Mouse (Mus musculus) erythroblast, embryonic 14.5 days (primary cell): Measurements from ENCODE around the gene Ppp1r27. TPM values are rescaled to one million over a fixed set of nuclear protein-coding genes. Genes with fewer than 3 reads are reported as not detected.
A peak's percentile ranks its signal among the peaks of the same experiment; 100 is the strongest.

Source experiments
- H3K27me3 ChIP-seq: 2 replicates; pipeline ENCODE4 v1.6.1; 2012; ENCODE audit warnings: inconsistent platforms; ENCODE audit not compliant: control insufficient read depth
- H3K36me3 ChIP-seq: 2 replicates; pipeline ENCODE4 v1.6.1; 2012; ENCODE audit warnings: mild to moderate bottlenecking, inconsistent platforms; ENCODE audit not compliant: control insufficient read depth
- H3K4me1 ChIP-seq: 2 replicates; pipeline ENCODE4 v1.6.1; 2012; ENCODE audit warnings: inconsistent platforms; ENCODE audit not compliant: control insufficient read depth
- H3K4me3 ChIP-seq: replicated peaks from 2 replicates; pipeline ENCODE3; 2012; ENCODE audit warnings: moderate library complexity, mild to moderate bottlenecking, inconsistent platforms
- H3K9me3 ChIP-seq: 2 replicates; pipeline ENCODE4 v1.6.1; 2012; ENCODE audit warnings: low read length, inconsistent platforms, mixed read lengths; ENCODE audit not compliant: control insufficient read depth
- GATA1 ChIP-seq: IDR thresholded peaks from 2 replicates; pipeline ENCODE4 v1.6.1; 2012; ENCODE audit warnings: low read length, inconsistent platforms, mixed read lengths
- TAL1 ChIP-seq: IDR thresholded peaks from 3 replicates; pipeline ENCODE4 v1.6.1; 2012; ENCODE audit warnings: low read length, inconsistent platforms, mixed read lengths
- polyA plus RNA-seq: library from polyadenylated mRNA; stranded (reverse); fragments of >175 nt; gene quantifications from 2 replicates; pipeline ENCODE4 v1.2.3, GENCODE M21; 2012

The Ppp1r27 gene
- polyA plus RNA-seq, 1 experiment, result not detected

DNA sequence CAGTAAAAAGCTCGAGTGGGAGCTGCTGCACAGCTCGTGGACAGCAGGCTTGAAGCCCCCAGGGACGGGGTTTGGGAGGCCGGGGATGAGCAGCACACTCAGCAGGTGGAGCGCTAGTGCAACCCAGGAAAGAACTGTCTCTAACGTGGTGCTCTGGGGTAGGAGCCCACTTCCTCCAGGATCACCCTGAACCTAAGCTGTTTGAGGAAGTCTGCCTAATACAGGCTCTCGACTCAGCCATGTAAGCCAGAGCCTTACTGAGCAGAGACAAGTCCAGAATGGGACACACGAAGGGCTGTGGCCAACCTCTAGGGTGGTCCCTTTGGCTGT is 12.0 kb downstream of the Ppp1r27 start:
- TF ChIP-seq GATA1 (no peak), TAL1 (no peak)
- Histone ChIP-seq H3K4me1 (peaks cover 9% of the 10 kb centered on the region), H3K27me3 (peaks cover 18% of the 10 kb centered on the region), H3K9me3 (no peaks in the 10 kb centered on the region), H3K4me3 (no peak overlapping the region), H3K36me3 (peaks cover 16% of the 10 kb centered on the region)

DNA sequence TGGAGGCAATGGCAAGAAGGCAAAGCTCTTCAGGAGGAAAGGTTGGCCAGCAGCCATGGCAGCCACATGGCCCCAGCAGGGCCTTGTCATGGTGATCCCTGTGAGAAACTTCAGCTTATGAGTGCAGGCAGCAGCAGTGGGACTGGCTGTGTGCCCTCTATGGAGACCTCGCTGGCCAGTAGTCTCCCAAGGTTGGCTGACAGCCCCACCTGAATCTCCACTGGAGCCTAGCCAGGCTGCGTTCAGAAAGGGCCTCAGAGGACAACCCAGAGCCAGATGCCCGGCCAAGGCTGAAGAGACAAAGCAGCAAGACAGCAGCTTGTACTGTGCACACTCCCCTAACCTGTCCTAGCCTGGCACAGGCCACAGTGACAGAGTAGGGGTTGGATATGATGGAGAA is 12.4 kb downstream of the Ppp1r27 start:
- peaks cover 22% of the 10 kb centered on the region for H3K27me3 ChIP-seq
- H3K36me3 ChIP-seq, result peaks cover 13% of the 10 kb centered on the region
- no peak overlapping the region for H3K4me3 ChIP-seq
- H3K4me1 ChIP-seq, result peaks cover 9% of the 10 kb centered on the region
- H3K9me3 ChIP-seq, result no peaks in the 10 kb centered on the region
- TF ChIP-seq GATA1, result no peak
- no peak for TF ChIP-seq TAL1

DNA sequence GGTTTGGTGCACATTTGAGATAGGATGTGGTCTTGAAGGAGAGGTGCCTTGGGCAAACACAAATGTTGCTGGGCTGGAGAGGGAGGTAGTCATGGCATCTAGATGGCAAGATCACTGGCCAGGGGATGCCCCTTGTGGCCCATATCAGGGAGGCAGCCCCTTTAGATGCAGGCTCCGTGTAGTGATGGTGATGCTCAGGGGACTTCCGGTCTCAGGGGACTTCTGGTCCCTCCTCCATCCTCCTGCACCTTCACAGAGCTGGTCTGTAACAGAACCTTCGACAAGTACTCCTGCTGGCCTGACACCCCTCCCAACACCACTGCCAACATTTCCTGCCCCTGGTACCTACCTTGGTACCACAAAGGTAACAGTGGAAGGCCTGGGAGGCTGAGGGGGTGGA is 15.1 kb downstream of the Ppp1r27 start:
- Histone ChIP-seq H3K9me3 (peaks cover 5% of the 10 kb centered on the region; the same call in 1 of the 2 replicates), H3K4me3 (no peak overlapping the region), H3K4me1 (peaks cover 10% of the 10 kb centered on the region), H3K36me3 (peaks cover 2% of the 10 kb centered on the region; the same call in 1 of the 2 replicates), H3K27me3 (peaks cover 49% of the 10 kb centered on the region)
- TF ChIP-seq GATA1 (no peak), TAL1 (no peak)

DNA sequence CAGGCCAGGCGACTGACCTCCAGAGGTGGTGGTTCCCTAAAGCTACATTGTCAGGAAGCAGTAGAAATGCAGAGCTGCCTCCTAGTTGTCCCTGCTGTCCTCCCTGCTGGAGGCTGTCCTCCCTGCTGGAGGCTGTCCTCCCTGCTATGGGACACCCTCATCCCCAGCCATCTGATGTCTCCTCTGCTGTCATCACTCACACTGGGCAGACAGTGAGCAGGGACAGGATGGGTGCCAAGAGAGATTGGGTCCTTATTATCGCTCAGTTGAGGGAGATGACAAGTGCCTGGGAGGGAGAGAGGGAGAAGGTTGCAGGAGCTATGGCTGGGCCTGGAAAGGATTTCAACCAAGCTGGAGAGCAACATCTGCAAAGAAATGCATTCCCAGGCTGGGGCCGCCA is 15.8 kb downstream of the Ppp1r27 start:
- Histone ChIP-seq H3K9me3 (peaks cover 9% of the 10 kb centered on the region; the same call in 1 of the 2 replicates), H3K36me3 (peaks cover 2% of the 10 kb centered on the region; the same call in 1 of the 2 replicates), H3K4me1 (peaks cover 12% of the 10 kb centered on the region), H3K27me3 (peaks cover 55% of the 10 kb centered on the region), H3K4me3 (no peak overlapping the region)
- TF ChIP-seq TAL1 (no peak), GATA1 (no peak)

DNA sequence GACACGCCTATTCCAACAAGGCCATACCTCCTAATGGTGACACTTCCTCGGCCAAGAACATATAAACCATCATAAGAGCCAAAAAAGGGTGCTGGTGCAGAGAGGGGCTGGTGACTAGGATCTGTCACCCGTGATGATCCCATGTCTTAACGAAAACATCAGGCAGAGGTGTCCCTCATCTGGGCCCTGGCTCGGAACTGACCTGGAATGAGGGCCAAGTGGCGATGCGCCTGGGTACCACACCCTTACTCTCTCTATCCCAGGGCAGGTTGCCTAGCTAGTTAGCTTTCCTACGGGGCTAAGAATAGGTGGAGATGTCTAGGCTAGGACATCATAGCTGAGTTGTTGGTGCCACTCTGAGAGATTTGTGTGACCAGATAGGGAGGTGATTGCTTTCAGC is 16.8 kb downstream of the Ppp1r27 start:
- Histone ChIP-seq H3K36me3 (peaks cover 2% of the 10 kb centered on the region; the same call in 1 of the 2 replicates), H3K27me3 (peaks cover 66% of the 10 kb centered on the region), H3K9me3 (peaks cover 9% of the 10 kb centered on the region; the same call in 1 of the 2 replicates), H3K4me1 (peaks cover 6% of the 10 kb centered on the region), H3K4me3 (no peak overlapping the region)
- TF ChIP-seq GATA1 (no peak), TAL1 (no peak)

DNA sequence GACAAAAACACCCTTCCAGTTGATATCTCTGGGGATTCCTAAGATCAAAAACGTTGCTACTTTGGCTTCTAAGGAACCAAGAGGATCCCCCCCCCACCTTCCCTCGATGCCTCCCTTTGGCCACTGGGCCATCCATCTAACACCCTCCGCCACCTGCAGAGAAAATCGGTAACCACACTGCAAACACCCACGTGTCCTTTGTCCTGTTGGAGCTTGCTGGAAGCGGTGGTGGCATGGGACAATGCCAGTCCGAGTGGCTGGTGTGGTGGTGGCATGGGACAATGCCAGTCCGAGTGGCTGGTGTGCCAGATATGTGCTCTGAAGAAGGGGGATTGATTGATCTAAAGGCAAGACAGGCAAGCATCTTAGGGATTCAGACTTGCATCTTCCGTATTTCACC is 19.3 kb downstream of the Ppp1r27 start:
- Histone ChIP-seq H3K27me3 (peaks cover 84% of the 10 kb centered on the region), H3K4me3 (no peak overlapping the region)

DNA sequence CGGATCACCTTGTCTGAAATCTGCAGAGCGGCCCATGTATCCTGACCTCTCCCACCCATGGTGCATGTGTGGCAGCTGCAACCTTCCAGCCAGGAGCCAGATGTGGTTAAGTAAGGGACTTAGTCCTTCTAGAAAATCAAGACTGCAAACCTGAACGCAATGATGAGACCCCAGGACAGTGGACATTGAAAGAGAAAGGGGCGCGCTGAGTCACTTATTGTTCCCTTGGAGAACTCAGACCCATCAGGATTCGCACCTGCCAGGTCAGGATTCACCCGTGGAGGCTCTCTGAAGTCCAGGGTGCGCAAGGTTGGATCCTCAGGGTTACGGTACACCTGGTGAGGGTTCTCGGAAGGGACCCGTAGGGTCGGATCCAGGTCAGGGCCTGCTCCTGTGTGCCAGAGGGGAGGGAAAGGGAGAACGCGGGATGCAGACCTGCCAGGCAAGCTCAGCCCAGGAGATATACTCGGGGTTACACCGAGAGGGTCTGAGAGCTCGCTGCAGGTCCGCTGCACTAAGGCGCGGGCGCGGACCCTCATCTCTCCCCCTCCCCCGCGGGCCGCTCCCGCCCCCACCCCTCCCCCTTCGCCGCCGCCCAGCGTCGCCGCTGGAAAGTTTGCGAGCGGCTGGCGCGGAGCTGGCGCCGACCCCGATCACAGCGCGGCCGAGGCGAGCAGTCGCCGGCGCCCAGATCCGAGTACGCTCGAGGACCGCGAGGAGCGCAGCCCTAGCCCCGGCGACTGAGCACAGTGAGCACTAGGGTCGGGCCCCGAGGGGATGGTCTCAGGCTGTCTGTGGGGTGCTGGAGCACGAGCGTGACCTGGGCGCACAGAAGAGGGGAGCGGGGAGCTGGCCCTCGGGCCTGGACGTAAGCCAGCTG is 20.6 kb downstream of the Ppp1r27 start, which contains the start of gene Gcgr:
Gcgr (plus strand) TSS at position 615 of the 880 bp plus-strand sequence.
- H3K36me3 ChIP-seq, result no peaks in the 10 kb centered on the region; the same call in 1 of the 2 replicates
- peaks cover 81% of the 10 kb centered on the region for H3K27me3 ChIP-seq
- peak within 1 kb of the TSS; percentile 50 for H3K4me3 ChIP-seq
- peaks cover 10% of the 10 kb centered on the region for H3K4me1 ChIP-seq
- peaks cover 9% of the 10 kb centered on the region; the same call in 1 of the 2 replicates for H3K9me3 ChIP-seq
- TF ChIP-seq TAL1 (no peak), GATA1 (no peak)

More for the DNA sequence above, 19.3 kb downstream of the Ppp1r27 start:
- TF ChIP-seq GATA1 (no peak), TAL1 (no peak)
- H3K36me3 ChIP-seq, result peaks cover 2% of the 10 kb centered on the region; the same call in 1 of the 2 replicates
- H3K4me1 ChIP-seq, result peaks cover 10% of the 10 kb centered on the region
- H3K9me3 ChIP-seq, result peaks cover 9% of the 10 kb centered on the region; the same call in 1 of the 2 replicates

DNA sequence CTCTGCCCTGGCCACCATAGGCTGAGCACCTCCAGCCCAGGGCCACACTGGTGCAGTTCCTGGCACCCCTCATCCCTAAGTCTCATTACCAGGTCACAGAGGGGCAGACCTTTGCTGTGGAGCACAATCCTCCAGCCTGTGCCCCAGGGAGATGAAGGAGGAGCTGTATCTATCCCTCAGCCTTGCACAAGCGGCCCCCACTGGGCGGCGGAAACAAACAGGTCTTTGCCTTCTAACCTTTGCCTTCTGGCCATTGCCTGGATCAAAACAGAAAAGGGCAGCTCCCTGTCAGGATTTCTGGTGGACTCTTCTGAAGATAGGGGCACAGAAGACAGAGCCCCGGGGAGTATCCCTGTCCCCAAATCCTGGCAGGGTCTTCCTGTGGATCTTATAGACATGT is 22.0 kb downstream of the Ppp1r27 start:
- peaks cover 10% of the 10 kb centered on the region for H3K4me1 ChIP-seq
- no peak for TF ChIP-seq TAL1
- no peak for TF ChIP-seq GATA1
- H3K36me3 ChIP-seq, result no peaks in the 10 kb centered on the region
- H3K4me3 ChIP-seq, result no peak overlapping the region
- peaks cover 66% of the 10 kb centered on the region for H3K27me3 ChIP-seq
- H3K9me3 ChIP-seq, result peaks cover 9% of the 10 kb centered on the region; the same call in 1 of the 2 replicates

DNA sequence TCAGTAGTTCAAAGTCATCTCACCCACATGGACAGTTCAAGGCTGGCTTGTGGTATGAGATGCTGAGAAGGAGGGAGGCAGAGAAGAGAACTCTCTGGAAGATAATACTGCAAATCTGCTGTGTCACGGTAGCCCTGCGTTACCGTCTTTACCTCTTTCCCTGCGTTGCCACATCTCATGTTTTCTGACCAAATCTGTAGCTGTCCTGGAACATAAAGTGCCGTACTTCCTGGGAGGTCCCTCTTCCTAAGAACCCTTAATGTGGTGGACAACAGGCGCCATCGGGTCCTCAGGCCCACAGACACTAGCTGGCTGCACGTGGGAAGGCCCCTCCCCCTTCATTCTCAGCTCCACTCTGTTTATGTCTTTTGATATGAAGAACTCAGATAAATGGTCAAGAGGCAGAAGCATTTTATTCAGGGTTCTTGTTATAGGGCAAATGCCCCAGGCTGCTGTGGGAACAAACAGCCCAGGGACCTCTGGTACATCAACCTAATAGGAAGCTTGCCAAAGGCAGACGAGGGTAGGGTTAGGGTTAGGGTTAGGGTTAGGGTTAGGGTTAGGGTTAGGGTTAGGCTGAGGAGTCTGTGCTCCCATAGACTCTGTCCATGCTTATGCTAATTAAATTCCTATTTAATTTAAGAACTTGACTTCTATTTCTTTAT is 23.1 kb downstream of the Ppp1r27 start:
- Histone ChIP-seq H3K4me1 (peaks cover 10% of the 10 kb centered on the region), H3K9me3 (peaks cover 9% of the 10 kb centered on the region; the same call in 1 of the 2 replicates), H3K4me3 (no peak overlapping the region), H3K27me3 (peaks cover 56% of the 10 kb centered on the region), H3K36me3 (no peaks in the 10 kb centered on the region)
- TF ChIP-seq TAL1 (no peak), GATA1 (no peak)
